Comparison of ENCODE assay signal across 19 mouse cellular contexts in the genomic region with DNA sequence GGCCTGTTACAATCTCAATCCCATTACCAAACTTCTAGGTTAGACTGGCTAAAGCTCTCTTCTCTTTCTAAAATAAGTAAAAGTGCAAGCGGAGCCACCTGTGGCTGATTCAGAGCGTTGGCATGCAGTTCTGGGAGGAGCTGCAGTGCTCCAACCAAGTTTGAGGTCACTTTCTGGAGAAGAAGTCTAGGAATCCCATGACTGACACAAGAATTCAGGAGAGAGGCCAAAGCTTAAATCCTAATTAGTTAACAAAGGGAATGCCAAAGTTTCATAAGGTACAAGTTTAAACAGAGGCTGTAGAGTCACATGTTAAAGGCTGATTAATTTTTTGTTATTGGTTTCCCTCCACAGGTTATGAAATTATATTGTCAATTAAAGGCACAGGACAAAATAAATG.
DNase-seq lines count a peak whose midpoint lies in the region; ATAC-seq and TF ChIP-seq lines count a peak whose summit lies in the region.
"Had no signal": no experiment of that assay in that cellular context is flagged by ENCODE, and none has a peak within 500 bp of the region (broad histone marks: within the 10 kb centered on the region; RNA-seq: fewer than 3 reads in every experiment).

No protein-coding gene starts in this region.

- no peak for TF ChIP-seq CTCF in Patski (IDR thresholded peaks at IDR 0.05)

- POLR2A ChIA-PET in Patski (lab: Charles Lee): no interaction called here

- in situ Hi-C loops in Patski (cut with MboI; ENCODE audit: low pct_unique_long_range_greater_than_20kb): no loop called here

- CTCF ChIA-PET in Patski (lab: Charles Lee): no interaction called here

- ATAC-seq in Patski: peak; percentile 78
- ATAC-seq: intestine, embryonic 16.5 days; midbrain, embryonic 16.5 days had no signal

- intact Hi-C loops in heart, postnatal 10 days (cut with DNase I): no loop called here
- intact Hi-C loops in heart, postnatal 25 days (cut with DNase I): no loop called here

- peak; percentile 8 to 9 for DNase-seq in heart, postnatal 10 days
- DNase-seq in heart, postnatal 25 days (ENCODE audit: low spot score): no peak
- peak; percentile 1 for DNase-seq in lung, postnatal 25 days (ENCODE audit: low spot score)
- DNase-seq in lung, postnatal 14 days: no peak
- DNase-seq in Patski (ENCODE audit: low read depth, low spot score): no peak
- peak; percentile 23 for DNase-seq in fibroblast of lung, adult 2 months (ENCODE audit: low read depth)
- DNase-seq in cerebellum, adult 11 months: no peak
- DNase-seq: adrenal gland, postnatal 25 days; cerebellum, adult 8-10 months; left cerebral cortex, postnatal 4 days; right cerebral cortex, adult 18-20 months; thymus, adult 18-20 months had no signal

- no peaks in the 10 kb centered on the region for H3K27me3 ChIP-seq in Patski
- H3K27me3 ChIP-seq: embryonic facial prominence, embryonic 13.5 days; forebrain, embryonic 12.5 days; hindbrain, embryonic 15.5 days; lung, embryonic 15.5 days; megakaryocyte, embryonic 14.5 days had no signal

Comparison
In these comparisons a context has a peak if more than half of its experiments do, and no peak if none do; other contexts are left out.
1. DNase-seq: peak in heart, postnatal 10 days (2 of 2), lung, postnatal 25 days (single experiment) and fibroblast of lung, adult 2 months (single experiment); none in heart, postnatal 25 days (single experiment), lung, postnatal 14 days (single experiment), Patski (single experiment) and cerebellum, adult 11 months (single experiment).